Mouse (Mus musculus) embryo, embryonic 10 days (tissue): ENCODE measurements around the gene Frrs1l.

Source experiments
- DNase-seq: peaks from one replicate; pipeline ENCODE4 v3.0.0-alpha.2; 2015; ENCODE audit warnings: low spot score

The Frrs1l gene

DNA sequence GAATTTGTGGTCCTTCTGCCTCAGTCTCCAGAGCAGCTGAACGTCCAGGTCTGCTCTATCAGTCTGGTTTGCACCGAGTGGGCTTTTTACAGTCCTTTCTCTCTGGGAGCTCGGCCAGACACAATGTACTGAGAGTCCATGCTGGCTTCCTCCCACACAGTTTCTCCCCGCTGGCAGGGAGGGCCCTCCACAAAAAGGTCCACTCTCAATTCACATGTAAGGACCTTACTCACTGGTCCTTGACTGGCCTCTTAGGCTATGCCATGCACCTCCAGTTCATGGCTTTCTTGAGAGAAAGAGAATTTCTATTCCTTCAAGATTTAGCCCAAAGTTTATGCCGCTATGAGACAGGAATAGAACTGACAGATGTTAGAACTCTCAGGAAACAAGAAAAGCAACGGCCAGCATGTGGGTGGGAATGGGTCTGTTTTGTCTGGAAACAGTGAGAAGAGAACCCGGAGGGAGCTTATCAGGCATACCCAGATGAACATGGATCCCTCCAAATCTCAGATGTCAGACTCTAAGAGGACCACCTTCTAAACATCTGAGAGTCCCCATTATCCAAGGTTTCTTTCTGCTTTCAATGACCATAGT, 24.5 kb downstream of the Frrs1l start:
- DNase-seq, result no peak

DNA sequence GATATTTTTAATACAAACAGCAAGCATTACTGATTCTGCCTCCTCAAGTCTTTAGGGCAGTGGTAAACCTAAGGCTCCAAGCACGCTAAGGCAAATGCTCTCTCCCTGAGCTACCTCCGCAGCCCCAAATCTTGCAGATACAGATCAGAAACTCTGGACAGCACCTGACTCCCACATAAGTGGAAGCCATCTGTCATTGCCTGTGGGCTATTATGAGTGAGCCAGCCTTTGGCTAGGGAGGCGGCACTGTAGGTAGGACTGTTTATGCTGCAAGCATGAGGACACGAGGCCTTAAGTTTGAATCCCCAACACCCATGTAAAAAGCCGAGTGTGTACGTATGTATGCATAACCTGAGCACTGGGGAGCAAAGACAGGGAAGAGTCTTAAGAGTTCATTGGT, 26.5 kb downstream of the Frrs1l start:
- DNase-seq, result no peak

DNA sequence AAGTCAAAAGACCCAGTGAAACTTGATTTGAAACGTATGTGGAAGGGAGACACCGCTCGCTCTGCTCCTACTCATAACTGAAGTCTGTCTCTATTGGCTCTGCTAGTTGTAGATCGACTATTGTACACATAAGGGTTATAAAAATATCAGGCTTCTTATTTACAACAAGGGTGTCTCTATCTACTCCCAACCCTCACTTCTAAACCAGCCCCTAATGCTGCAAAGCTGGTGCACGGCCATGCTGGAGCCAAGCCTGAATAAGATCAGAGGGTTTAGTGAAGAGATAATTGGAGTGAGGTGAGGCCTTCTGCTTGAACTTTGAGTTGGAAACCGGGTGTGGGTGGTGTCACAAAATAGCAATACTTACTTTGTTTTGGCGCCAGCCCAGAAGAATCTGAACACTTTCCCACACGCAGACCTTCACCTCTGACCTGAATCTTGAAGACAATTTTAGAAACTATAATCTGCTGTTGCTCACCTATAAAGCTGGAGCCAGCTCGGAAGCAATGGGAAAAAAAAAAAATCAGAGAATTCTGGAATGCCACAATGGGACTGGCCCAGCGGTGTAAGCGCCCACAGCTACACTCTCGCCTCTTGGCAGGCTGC, 28.8 kb downstream of the Frrs1l start:
- DNase-seq, result no peak

DNA sequence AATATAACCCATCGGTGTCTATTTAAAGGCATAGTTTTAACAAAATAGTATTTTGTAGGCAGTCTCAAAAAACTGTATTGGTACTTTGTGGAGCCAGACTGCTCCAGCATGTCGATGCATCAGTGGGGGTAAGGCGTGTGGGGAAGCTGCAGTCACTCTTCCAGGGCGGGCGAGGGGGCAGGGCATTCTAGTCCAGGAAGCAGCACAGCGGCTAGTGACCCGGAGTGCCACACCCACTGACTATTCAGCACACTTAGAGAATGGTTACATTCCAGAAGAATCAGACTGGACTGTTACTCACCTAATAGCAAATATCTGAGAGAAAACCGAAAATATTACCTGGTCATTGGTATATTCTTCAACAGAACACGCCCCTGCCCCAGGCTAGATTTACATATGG, 32.7 kb downstream of the Frrs1l start:
- DNase-seq, result no peak

DNA sequence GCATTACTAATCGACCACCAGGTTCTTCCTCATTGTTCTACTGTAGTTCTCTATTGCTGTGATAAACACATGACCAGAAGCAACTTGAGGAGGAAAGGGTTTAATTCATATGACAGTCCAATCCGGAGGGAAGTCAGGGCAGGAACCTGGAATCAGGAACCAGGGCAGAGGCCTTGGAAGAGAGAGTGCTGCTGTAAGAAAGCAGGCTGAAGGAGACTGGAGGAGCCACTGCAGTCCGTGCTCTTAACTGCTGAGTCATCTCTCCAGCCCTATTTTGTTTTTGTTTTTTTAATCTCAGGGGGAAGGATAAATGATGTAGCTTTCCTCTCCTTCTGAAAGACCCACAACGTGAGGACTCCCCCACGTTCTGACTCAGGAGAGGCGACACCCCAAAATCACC, 37.0 kb downstream of the Frrs1l start:
- no peak for DNase-seq

DNA sequence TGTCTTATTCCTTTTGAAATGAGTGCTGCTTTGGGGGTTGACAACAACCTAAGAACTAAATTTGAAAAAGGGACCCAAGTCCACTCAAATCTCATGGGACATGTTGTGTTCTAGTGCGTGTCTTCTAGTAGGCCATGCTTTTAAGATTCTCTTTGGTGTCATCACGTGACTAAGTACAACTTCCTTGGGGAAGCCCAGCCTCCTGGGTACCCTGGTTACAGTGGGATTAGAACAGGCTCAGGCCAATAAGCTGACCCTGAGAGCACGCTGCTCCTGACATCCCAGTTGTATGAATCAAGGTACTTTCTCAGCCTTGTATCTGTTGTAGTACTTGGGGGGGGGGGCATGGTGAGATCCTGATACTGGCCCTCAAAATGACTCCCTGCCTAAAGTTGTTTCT, 38.5 kb downstream of the Frrs1l start:
- no peak for DNase-seq

DNA sequence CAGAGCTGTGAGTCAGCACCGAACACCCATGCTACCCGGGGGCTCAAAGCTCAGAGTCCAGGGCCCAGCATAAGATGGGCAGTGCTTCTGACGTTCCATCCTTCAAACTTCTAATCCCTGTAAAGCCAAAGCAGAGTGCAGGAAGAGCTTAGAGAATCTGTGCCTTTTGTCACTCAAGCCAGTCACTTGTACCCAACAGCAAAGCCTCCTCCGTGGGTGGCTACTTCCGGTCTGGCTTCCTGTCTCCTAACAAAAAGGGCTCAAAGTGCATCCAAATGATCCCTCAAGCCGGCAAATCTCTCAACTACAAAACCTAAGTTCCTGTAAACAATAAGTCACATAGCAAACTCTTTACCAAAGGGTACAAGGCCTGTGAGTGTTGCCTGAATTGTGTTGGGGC, 40.7 kb downstream of the Frrs1l start:
- no peak for DNase-seq

DNA sequence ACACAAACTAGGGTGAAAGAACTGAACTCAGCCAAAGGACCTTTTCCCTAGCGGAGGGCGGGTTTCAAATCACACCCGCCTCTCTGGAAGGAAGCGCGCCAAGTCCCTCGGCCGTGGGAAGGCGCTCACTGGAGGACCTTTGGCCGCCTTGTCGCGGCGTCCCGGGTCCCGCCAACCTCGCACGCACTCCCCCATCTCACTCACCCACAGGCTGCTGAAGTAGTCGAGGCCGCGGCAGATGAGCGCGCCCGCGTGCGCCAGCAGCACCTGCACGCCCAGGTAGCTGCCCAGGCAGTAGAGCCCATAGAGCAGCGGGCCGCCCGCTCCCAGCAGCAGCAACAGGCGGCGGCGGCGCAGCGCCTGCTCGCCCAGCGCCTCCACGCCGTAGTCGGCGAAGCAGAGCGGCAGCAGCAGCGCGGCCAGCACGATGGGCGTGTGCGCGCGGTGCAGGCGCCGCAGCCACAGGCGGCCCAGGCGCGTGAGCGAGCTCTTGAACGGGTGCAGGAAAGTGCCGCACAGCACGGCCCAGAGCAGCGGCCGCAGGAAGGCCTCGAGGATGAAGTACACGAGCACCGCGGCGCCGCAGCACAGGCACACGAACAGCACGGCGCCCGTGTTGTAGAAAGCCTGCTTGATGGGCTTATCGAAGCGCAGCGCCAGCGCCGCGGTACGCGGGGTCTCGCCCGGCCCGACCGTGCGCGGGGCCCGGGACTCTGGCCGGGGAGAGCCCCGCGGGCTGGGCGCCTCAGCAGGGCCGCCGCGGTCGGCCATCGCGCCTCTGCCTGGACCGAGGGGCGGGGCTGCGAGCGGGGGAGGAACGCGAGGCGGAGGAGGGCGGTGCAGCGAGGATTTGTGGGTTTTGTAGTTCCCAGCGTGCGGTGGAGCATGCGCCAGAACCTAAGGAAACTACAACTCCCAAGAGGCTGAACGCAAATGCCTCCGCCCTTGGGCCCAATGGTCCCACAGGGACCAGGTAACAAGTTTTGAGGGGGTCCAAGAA, 43.2 kb downstream of the Frrs1l start, which contains the start of gene Tmem245:
TSS of gene Tmem245 (minus strand) at position 797 of the 1,000 bp plus-strand sequence.
- peak; percentile 98 for DNase-seq

DNA sequence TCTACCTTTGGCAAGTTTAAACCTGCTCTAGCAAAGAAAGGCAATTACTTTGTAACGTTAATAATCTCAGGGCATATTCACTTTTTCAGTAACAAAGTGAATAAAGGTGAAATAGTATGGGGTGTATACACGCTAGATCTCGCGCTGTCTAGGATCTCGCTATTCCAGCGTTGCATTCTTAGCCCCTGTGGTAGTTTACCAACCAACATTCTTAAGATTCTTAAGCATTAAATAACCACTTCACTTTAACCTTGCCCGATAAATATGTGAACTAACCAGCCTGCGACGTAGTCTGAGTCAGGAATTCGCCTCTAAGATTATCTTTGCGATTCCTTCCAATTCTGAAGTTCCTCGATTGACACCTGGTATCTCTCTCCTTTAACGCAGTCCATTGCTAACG, 44.0 kb downstream of the Frrs1l start:
- peak; percentile 40 for DNase-seq

DNA sequence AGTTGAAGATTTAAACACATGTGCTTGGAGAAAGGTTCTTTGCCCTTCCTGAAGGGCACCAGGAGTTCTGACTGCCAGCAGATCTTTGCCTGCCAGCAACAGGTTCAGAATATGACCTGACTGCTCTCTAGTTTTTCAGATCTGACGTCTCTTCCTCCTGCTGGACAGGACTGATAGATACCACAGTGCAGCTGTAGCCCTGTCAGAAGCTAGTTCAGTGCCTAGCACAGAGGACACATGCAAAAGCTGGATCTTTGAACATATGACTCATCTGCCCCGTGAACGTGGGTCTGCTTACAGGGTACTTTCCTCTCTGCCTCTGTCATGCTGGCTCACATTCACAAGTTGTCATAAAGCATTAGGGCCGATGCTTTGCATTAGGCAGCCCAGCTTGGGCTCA, 45.9 kb downstream of the Frrs1l start:
- DNase-seq, result no peak

DNA sequence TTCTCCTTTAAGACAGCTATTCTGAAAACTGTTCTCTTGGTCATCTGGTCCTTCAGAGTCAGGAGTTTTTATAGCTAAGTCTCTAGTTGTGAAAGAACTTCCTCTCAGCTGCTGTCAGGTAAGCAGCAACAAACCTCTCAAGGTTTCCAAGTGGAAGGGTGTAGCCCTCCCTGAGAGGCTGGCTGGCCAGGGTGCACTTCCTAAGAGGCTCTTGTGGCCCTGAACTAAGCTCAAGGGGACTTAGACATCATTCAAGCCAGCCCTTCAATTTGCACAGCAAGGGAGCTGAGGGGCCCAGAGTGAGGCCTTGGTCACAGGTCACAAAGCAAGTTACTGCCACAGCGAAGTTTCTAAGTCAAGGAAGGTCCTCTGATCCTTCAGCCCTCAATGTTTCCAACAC, 46.9 kb downstream of the Frrs1l start:
- DNase-seq, result no peak

DNA sequence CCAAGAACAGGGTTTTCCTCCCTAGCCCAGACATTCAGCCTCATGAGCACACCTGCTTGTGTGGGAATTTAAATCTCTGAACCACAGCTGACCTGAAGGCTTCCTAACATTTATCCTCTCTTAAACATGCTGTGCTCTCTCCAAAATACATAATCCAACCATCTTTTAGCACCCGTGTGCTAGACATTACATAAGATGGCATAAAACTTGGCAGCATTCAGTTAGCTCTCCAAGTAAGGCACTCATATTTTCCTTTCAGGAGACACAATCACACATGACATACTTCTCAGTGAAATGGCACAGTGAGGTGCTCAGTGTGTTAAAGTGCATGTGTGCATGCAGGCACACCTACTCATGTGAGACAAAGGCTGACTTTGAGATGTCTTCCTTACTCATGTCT, 47.6 kb downstream of the Frrs1l start:
- no peak for DNase-seq

DNA sequence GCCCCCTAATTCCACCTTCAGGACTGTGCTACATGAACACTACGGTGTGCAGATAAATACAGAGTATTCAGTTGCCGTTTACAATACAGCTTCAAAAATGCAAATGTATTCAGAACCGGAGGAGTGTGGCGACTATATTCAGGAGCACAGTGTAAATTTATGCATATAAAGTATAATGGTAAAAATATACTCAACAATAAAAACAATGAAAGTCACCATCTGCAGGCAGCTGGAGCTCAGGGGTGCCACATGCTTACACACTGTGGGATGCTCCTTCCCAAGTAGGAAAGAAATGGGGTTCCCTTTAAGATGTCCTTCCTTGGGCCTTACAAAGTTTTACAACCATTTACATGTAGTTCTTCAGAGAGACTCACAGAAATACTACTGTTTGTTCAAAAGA, 48.7 kb downstream of the Frrs1l start:
- no peak for DNase-seq

DNA sequence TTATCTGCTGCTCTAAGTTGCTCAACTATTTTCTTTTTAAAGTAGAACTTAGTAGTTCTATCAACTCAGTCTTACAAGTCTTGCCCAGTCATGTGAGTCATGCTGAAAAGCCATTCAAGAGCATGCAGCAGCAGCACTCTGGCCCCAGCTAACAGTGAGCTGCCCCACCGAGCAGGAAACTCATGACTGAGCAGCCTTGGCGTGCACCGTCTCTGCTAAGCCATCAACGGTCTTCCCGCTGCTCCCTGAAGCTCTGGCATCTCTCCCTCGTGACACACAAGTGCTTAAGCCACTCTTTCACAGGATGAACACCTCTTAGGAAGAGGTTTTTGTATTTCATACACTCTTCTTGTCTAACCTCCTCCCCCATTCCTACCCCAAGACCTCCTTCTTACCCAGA, 53.1 kb downstream of the Frrs1l start:
- peak; percentile 11 for DNase-seq

DNA sequence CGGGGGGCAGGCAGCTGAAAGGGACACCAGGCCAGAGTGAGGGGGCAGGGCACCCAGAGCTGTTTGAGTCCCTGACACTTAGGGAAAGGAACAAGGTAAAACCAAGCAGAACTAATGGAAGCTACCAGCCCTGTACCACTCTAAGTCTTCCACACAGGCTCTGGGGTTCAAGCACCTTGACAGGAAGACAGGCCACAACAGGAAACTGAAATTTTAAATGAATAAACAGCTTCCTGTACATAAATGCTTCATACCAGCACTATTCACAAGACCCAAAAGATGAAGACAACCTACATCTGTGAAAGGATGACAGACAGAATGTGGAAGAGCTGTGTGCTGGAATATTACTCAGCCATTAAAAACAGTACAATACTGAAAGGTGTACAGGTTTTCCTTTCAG, 54.9 kb downstream of the Frrs1l start:
- DNase-seq, result no peak

DNA sequence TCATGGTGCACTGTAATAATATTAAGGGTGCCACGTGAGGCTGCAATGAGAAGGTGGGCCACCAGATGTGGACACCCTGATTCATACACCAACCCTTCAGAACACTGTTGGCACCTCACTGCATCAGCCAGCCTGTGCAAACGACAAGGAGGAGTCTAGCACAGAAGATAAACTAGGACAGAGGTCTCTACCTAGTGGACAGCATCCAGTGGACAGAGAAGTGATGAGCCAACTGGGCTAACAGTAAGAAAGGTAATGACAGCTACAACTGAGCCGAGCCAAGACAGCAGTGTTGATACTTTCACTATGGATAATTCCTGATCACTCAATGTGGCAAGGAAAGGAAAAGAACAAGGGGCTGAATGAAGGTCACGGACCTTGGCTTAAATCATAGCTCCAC, 57.0 kb downstream of the Frrs1l start:
- no peak for DNase-seq

DNA sequence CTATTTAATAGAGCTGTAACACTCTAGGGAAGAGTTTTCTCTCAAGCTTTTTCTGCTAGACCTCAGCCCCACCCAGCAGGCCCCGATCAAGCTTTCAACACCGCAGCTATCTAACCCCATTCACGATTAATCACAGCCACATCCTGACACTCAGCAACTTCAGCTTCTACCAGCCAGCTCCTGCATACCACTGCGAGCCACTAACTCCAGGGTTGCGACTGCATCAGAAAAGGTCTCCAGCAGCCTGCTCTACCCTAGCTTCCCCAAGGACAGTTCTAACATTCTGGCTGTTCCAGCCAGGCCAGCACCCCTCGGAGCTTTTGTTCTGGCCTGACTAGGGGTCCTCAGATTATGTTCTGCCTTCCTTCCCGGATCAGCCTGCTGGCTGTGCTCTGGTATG, 58.1 kb downstream of the Frrs1l start:
- DNase-seq, result no peak

DNA sequence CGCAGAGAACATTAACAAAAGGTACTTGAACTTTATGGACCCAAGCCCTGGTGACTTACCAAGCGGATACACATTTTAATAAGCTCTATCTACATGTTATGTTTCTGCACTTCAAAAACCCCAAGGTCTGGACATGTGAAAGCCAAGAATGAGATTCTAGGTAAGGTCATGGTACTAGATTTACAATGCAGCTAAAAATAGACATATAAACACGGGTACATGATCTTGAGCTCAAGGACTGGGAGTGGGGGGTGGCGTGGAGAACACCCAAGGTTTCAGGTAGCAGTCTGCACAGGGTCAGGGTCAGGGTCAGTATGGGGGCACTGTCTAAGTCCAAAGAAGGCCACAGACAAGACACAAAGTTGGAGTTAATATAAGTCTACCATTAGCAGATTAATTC, 59.9 kb downstream of the Frrs1l start:
- DNase-seq, result no peak

DNA sequence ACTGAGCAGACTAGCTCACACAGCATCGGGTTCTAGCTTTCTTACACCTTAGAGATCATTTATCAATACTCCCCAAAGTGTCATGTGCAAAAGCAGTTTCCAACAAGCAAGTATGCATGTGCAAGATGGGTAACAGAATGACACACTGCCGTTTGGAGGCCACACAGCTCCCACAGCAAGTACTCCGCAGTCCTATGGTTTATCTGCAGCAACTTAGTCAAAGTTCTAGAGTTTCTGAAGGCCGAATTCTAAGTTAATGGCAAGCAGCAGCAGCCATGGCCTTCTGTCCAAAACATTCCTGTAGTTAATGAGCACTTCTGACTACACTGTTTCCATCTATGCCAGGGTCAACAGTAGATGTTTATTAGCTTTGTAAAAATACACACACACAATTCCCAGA, 63.2 kb downstream of the Frrs1l start:
- no peak for DNase-seq

DNA sequence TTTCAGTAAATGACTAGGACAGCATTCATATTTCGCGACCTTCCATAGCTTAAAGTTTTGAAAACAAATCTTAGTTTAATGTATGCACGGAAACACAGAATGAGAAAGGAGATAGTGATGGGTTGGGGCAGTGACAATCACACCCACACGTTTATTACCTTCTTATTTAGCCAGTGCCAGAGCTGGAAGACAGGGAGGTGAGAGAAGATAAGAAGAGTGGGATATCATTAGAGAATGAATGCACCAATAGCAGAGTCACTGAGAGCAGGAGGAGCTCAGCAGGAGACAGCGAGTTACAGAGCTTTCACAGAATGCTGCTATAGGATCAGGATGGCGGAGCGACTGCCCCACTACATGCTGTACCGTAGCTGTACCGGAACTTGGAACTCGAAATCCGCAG, 68.0 kb downstream of the Frrs1l start:
- DNase-seq, result no peak

DNA sequence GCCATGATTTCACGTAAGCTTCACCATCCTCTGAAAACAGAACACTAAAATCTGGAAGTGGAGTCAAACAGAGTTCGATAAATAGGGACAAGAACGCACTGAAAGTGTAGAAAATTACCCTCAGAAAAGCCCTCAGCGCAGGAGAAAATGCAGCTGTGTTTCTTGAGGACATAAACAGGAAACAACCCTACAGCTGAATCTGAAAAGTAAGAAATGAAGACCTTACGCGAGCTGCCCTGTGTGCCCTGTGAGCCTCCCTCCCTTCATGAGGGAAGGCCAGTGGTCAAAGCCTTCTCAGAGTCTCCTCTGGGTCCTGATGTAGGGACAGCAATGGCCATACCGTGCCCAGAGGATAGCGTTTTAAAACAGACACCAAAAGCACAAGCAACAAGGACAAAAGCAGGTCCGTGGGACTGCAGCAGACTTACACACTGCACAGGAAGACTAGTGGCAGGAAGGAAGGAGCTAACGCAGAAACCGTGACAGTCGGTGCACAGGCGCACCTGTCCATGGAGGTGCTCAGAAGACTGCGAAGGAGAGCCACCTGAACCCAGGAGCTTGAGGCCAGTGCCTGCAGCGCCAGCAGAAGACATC, 74.4 kb downstream of the Frrs1l start:
- DNase-seq, result no peak

DNA sequence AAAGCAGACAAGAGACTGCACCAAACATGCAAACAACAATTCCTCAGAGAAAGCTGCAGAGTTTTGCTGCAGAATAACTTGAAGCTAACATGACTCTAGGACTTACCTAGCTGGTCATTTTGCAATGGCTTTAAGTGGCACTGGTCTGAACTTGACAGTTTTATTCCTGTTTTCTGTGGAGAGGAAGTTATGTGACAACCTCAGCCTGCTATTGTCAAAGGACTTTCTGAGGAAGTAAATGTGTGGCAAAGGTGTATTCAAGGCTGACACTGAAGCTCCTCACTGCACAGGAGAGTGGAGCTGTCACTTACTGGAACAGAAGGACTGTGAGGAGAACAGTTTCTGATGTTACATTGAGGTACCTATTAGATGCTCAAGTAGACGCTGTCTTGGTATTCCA, 75.4 kb downstream of the Frrs1l start:
- DNase-seq, result no peak

DNA sequence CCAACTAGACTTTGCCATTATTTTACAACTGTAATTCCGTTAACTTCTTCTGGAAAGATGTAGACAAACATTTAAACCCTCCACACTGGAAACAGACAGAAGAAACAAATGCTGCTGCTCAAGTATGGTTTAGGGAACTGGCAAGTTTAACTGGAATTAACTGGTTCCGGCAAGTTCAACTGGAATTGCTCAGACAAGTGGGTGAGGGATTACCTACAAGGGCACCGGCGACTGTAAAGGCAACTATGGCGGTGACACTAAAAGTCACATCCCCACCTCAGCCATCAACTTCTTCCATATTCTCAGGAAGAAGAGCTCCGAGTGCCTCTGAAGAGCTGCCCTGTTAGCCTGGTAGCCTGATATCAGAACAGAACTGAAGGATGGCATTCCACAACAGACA, 75.9 kb downstream of the Frrs1l start:
- DNase-seq, result no peak
